Mouse (Mus musculus) adrenal gland, adult (tissue): ENCODE results near the gene Snrpg.

ENCODE experiments used
- DNase-seq, 2 experiments: peaks; one replicate each; pipeline ENCODE4 v3.0.0; 2022 to 2023; ENCODE audit warnings: low spot score in 1 of 2; ENCODE audit not compliant: inconsistent age in 2 of 2

The Snrpg gene

GRCm38 (mm10) chr6:86366853-86367249 lies 4.3 kb upstream of the Snrpg start:
- no peak for DNase-seq

GRCm38 (mm10) chr6:86368479-86368878 lies 2.6 kb upstream of the Snrpg start:
- DNase-seq: no peak

GRCm38 (mm10) chr6:86370093-86370713 lies 901 bp upstream of the Snrpg start:
- peak in 1 of 2 experiments; percentile 68 for DNase-seq

- DNase-seq: peak; percentile 96 to 98
Observed at GRCm38 (mm10) chr6:86371340-86371911, 322 bp downstream of the Snrpg start.

- peak; percentile 31 to 84 for DNase-seq
Observed at GRCm38 (mm10) chr6:86371950-86372516, 929 bp downstream of the Snrpg start.

GRCm38 (mm10) chr6:86373556-86373955 lies 2.5 kb downstream of the Snrpg start:
- DNase-seq: no peak

- peak; percentile 36 to 92 for DNase-seq
Observed at GRCm38 (mm10) chr6:86378341-86378740, 7.2 kb downstream of the Snrpg start.

- peak in 1 of 2 experiments; percentile 25 for DNase-seq
Observed at GRCm38 (mm10) chr6:86380112-86380511, 9.0 kb downstream of the Snrpg start.

- DNase-seq: no peak
Observed at GRCm38 (mm10) chr6:86382551-86382950, 11.4 kb downstream of the Snrpg start.

- peak in 1 of 2 experiments; percentile 63 for DNase-seq
Observed at GRCm38 (mm10) chr6:86383370-86383769, 12.3 kb downstream of the Snrpg start.

GRCm38 (mm10) chr6:86384692-86385091 lies 13.6 kb downstream of the Snrpg start:
- no peak for DNase-seq

GRCm38 (mm10) chr6:86385362-86386104 lies 14.4 kb downstream of the Snrpg start:
- no peak for DNase-seq

- DNase-seq: no peak
Observed at GRCm38 (mm10) chr6:86387313-86387712, 16.2 kb downstream of the Snrpg start.

- no peak for DNase-seq
Observed at GRCm38 (mm10) chr6:86388461-86388860, 17.4 kb downstream of the Snrpg start.

GRCm38 (mm10) chr6:86391326-86391725 lies 20.2 kb downstream of the Snrpg start:
- DNase-seq: no peak

- no peak for DNase-seq
Observed at GRCm38 (mm10) chr6:86393187-86393586, 22.1 kb downstream of the Snrpg start.

GRCm38 (mm10) chr6:86394078-86394720 lies 23.1 kb downstream of the Snrpg start:
- DNase-seq: no peak

- DNase-seq: no peak
Observed at GRCm38 (mm10) chr6:86395021-86395420, 23.9 kb downstream of the Snrpg start.

GRCm38 (mm10) chr6:86395969-86396368 lies 24.9 kb downstream of the Snrpg start:
- no peak for DNase-seq

GRCm38 (mm10) chr6:86396581-86397256 lies 25.6 kb downstream of the Snrpg start, which contains the start of gene Pcyox1:
Gene Pcyox1 (minus strand): TSS chr6:86397154.
- peak; percentile 92 to 97 for DNase-seq
